Mouse (Mus musculus): ENCODE data around the gene Mt2. TPM values are rescaled to one million over a fixed set of nuclear protein-coding genes. Genes with fewer than 3 reads are reported as not detected.

The Mt2 gene
- polyA plus RNA-seq, 1 experiment from 2014 or later, result 1,162 TPM

- H3K4me1 ChIP-seq (replicated peaks), result no peaks in the 10 kb centered on the region
- H3K9ac ChIP-seq, result no peak overlapping the region
- H3K4me2 ChIP-seq, result no peak overlapping the region
- ATAC-seq (ENCODE audit: low read depth), result no peak
- 75% methylated on average over 8 of the region's 8 CpGs for WGBS (ENCODE audit: insufficient replicate concordance)
- H3K27me3 ChIP-seq, result peaks cover 13% of the 10 kb centered on the region; the same call in 1 of the 2 replicates
- no peaks in the 10 kb centered on the region for H3K9me3 ChIP-seq (replicated peaks)
- no peak overlapping the region for H3K4me3 ChIP-seq (replicated peaks)
- H3K27ac ChIP-seq, result no peak overlapping the region
- H3K36me3 ChIP-seq, result no peaks in the 10 kb centered on the region
- no peak for DNase-seq
Observed at GRCm38 (mm10) chr8:94206256-94206655, 33.8 kb downstream of the Mt2 start.

DNA sequence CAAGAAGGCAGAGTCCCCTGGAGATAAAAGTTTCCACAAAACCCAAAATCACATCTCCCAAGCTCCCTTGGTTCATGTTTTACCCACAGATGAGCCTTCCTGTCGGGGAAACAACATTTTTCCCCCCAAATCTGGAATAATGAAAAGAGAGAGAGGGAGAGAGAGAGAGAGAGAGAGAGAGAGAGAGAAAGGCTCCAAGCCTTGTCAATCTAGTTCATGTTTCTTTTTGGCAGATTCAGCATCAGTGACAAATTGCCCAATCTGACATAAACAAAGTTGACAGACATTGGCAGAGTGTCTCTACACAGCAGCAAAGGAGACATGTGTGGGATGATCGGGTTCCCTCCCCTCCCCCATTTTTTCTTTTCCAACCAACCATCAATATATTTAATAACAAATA lies 35.0 kb downstream of the Mt2 start:
- H3K9ac ChIP-seq, result no peak overlapping the region
- no peaks in the 10 kb centered on the region for H3K4me1 ChIP-seq (replicated peaks)
- H3K4me3 ChIP-seq (replicated peaks), result no peak overlapping the region
- no peak overlapping the region for H3K4me2 ChIP-seq
- no peak for DNase-seq
- peaks cover 13% of the 10 kb centered on the region; the same call in 1 of the 2 replicates for H3K27me3 ChIP-seq
- H3K36me3 ChIP-seq, result no peaks in the 10 kb centered on the region
- 40% methylated on average over 2 of the region's 2 CpGs for WGBS (ENCODE audit: insufficient replicate concordance)
- ATAC-seq (ENCODE audit: low read depth), result no peak
- no peak overlapping the region for H3K27ac ChIP-seq
- no peaks in the 10 kb centered on the region for H3K9me3 ChIP-seq (replicated peaks)

DNA sequence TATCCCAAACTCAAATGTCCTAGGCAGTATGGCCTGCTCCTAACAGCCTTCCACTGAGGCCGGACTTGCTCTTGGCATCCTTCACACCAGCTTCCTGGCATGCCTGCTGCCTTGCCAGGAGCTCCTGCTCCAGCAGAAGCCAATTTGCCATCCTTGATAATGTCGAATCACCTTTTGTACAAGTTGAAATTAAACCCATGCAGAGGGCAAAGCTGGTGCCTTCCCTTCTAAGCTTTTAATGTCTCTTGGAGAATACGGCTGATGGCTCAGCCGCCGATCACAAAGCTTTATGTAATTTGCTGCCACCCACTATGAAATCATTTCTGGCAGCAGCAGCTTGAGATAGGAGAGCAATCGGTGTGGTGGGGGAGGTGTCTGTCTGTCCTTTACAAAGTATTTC lies 37.2 kb downstream of the Mt2 start:
- Histone ChIP-seq H3K4me2 (no peak overlapping the region), H3K27me3 (peaks cover 11% of the 10 kb centered on the region; the same call in 1 of the 2 replicates), H3K27ac (no peak overlapping the region), H3K9me3 (replicated peaks) (no peaks in the 10 kb centered on the region), H3K4me1 (replicated peaks) (peaks cover 8% of the 10 kb centered on the region), H3K4me3 (replicated peaks) (no peak overlapping the region), H3K36me3 (no peaks in the 10 kb centered on the region), H3K9ac (no peak overlapping the region)
- DNase-seq (no peak), ATAC-seq (ENCODE audit: low read depth) (no peak)
- 62% methylated on average over 6 of the region's 6 CpGs for WGBS (ENCODE audit: insufficient replicate concordance)

GRCm38 (mm10) chr8:94210225-94210624 lies 37.8 kb downstream of the Mt2 start:
- Histone ChIP-seq H3K4me3 (replicated peaks) (no peak overlapping the region), H3K27me3 (peaks cover 11% of the 10 kb centered on the region; the same call in 1 of the 2 replicates), H3K4me2 (no peak overlapping the region), H3K9me3 (replicated peaks) (no peaks in the 10 kb centered on the region), H3K4me1 (replicated peaks) (peaks cover 14% of the 10 kb centered on the region), H3K36me3 (no peaks in the 10 kb centered on the region), H3K27ac (no peak overlapping the region), H3K9ac (no peak overlapping the region)
- 51% methylated on average over 3 of the region's 3 CpGs for WGBS (ENCODE audit: insufficient replicate concordance)
- DNase-seq (no peak), ATAC-seq (ENCODE audit: low read depth) (no peak)

- Histone ChIP-seq H3K4me3 (replicated peaks) (peak overlapping the region; percentile 82), H3K9ac (peak overlapping the region; percentile 63), H3K4me2 (peak overlapping the region; percentile 91), H3K27me3 (peaks cover 5% of the 10 kb centered on the region; the same call in 1 of the 2 replicates), H3K36me3 (no peaks in the 10 kb centered on the region), H3K27ac (peak overlapping the region; percentile 35; the same call in 1 of the 2 replicates), H3K4me1 (replicated peaks) (peaks cover 42% of the 10 kb centered on the region), H3K9me3 (replicated peaks) (no peaks in the 10 kb centered on the region)
- WGBS (ENCODE audit: insufficient replicate concordance), result 43% methylated on average over 6 of the region's 6 CpGs
- ATAC-seq (ENCODE audit: low read depth) (no peak), DNase-seq (no peak)
Observed at GRCm38 (mm10) chr8:94213819-94214218, 41.4 kb downstream of the Mt2 start.

- Histone ChIP-seq H3K9ac (peak within 1 kb of the TSS; percentile 85), H3K4me3 (replicated peaks) (peak within 1 kb of the TSS; percentile 82), H3K27me3 (no peaks in the 10 kb centered on the region), H3K4me1 (replicated peaks) (peaks cover 42% of the 10 kb centered on the region), H3K9me3 (replicated peaks) (no peaks in the 10 kb centered on the region), H3K27ac (peak within 1 kb of the TSS; percentile 76), H3K36me3 (no peaks in the 10 kb centered on the region), H3K4me2 (peak within 1 kb of the TSS; percentile 91)
- DNase-seq, result peak; percentile 97
- peak; percentile 92 for ATAC-seq (ENCODE audit: low read depth)
- under 1% methylated on average over 68 of the region's 68 CpGs for WGBS (ENCODE audit: insufficient replicate concordance)
Observed at GRCm38 (mm10) chr8:94214252-94215173, 42.0 kb downstream of the Mt2 start, which contains the start of gene Nup93. Gene Nup93 (plus strand): TSS chr8:94214564.

Other genes starting within 250 kb of the Mt2 start
- 44.1 and 45.6 TPM in 2 replicates for gene Amfr, start 159.8 kb upstream of the Mt2 start, polyA plus RNA-seq (2015; fragmentation: Nextera tagmentation; extraction: Ambion mirVana)
- 97.3 and 110 TPM in 2 replicates for gene Nudt21, start 135.6 kb upstream of the Mt2 start, polyA plus RNA-seq (2015; fragmentation: Nextera tagmentation; extraction: Ambion mirVana)
- 4.8 and 6.4 TPM in 2 replicates for gene Ogfod1, start 135.5 kb upstream of the Mt2 start, polyA plus RNA-seq (2015; fragmentation: Nextera tagmentation; extraction: Ambion mirVana)
- gene Bbs2, start 73.7 kb upstream of the Mt2 start, polyA plus RNA-seq (2015; fragmentation: Nextera tagmentation; extraction: Ambion mirVana), result 2.9 and 4.2 TPM in 2 replicates
- 0.78 and 0.98 TPM in 2 replicates for gene Mt4, start 35.5 kb upstream of the Mt2 start, polyA plus RNA-seq (2015; fragmentation: Nextera tagmentation; extraction: Ambion mirVana)
- gene Mt3, start 20.1 kb upstream of the Mt2 start, polyA plus RNA-seq (2015; fragmentation: Nextera tagmentation; extraction: Ambion mirVana), result 0.45 and 0.47 TPM in 2 replicates
- 3,562 and 4,215 TPM in 2 replicates for gene Mt1, start 6.4 kb downstream of the Mt2 start, polyA plus RNA-seq (2015; fragmentation: Nextera tagmentation; extraction: Ambion mirVana)
- 58.7 and 65.6 TPM in 2 replicates for gene Nup93, start 41.9 kb downstream of the Mt2 start, polyA plus RNA-seq (2015; fragmentation: Nextera tagmentation; extraction: Ambion mirVana)
- gene Slc12a3, start 156.5 kb downstream of the Mt2 start, polyA plus RNA-seq (2015; fragmentation: Nextera tagmentation; extraction: Ambion mirVana), result not detected in 2 replicates
- gene Herpud1, start 213.8 kb downstream of the Mt2 start, polyA plus RNA-seq (2015; fragmentation: Nextera tagmentation; extraction: Ambion mirVana), result 78.4 and 84.2 TPM in 2 replicates

Data from liver, embryonic 13.5 days (tissue).